Mouse (Mus musculus): Measurements from ENCODE around the gene Gas2. TPM values are rescaled to one million over a fixed set of nuclear protein-coding genes. Genes with fewer than 3 reads are reported as not detected.
A peak's percentile ranks its signal among the peaks of the same experiment; 100 is the strongest.

The Gas2 gene
- polyA plus RNA-seq, 1 experiment, result 11.5 TPM

DNA sequence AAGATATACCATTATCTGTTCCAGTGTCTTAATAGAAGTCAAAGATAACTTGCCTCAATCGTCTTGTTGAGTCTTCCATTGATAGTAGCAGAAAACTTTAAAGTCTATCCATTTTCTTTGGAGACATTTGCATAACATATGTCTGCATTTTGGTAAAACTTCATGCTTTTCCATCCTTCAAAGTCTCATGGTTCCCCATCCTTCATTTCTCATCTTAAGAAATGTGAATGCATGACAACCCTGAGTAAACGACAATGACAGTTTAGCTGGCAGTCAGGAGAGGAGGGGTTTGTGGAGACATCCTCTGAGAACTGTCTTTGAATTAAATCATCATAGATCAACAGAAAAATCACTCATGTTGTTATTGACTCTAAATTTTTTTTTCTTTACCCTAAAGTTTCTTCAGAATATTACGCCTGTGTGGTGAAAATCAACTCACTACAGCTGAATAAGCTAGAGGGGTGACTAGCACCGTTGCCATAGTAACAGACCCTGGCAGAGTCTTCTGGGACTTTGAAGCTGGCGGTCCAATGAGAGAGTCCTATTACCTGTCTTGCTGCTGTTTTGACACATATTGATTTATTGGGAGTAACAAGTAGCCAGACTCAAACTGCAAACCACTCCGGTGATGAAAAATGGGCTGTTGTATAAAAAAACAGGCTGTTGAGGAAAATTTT, 99.0 kb downstream of the Gas2 start:
- DNase-seq (ENCODE audit: extremely low spot score in 1 of 2, low spot score in 1 of 2), result no peak

DNA sequence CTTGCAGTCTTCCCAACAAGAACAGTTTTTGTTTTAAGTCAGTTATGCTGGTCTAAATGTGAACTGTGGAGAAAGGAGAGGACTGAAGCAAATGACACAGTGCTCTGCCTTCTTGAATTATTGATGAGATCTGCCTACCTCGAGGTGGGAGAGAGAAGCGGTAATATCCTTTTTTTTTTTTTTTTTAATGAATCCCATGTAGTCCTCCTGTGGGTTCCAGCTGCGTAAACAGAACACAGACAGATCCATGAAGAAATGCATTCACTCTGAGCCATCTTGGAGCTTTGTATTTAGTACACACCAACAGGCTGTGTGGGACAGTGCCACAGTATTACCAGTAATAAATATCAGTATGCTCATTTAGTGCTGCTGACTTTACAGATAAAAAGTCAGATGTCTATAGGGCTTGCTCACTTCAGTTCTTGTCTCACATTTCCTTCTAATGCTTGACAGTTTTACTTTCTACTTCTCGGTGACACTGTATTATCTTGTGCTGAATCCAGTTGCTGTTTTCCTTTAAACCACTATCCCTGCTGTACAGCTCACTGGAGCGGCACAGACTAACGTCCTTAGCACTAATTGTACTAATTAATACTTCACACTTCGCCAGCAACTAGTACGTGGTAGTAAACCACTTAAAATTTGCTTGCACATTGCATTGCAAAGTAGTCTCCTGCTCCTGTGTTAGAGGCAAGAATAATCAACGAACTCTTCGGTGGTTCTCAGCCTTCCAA, 100.6 kb downstream of the Gas2 start:
- no peak for DNase-seq (ENCODE audit: extremely low spot score in 1 of 2, low spot score in 1 of 2)

DNA sequence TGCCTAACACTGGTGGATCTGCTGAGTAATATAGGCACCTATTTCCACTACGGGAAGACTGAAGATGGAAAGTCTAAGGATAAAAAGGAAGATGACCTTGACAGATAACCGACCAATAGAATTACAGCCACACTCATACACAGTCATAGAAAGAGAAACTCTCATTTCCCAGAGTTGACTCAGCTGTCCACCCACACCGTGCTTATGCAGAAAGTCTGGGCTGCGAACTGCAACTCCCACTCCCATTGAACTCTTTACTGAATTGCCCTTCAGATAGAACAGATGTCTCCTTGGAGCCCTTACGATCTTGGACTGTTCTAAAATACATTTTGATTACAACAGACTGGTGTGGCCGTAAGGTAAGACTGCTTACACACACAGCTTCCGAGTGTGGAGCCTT, 102.9 kb downstream of the Gas2 start:
- peak; percentile 37 to 74 for DNase-seq (ENCODE audit: extremely low spot score in 1 of 2, low spot score in 1 of 2)

DNA sequence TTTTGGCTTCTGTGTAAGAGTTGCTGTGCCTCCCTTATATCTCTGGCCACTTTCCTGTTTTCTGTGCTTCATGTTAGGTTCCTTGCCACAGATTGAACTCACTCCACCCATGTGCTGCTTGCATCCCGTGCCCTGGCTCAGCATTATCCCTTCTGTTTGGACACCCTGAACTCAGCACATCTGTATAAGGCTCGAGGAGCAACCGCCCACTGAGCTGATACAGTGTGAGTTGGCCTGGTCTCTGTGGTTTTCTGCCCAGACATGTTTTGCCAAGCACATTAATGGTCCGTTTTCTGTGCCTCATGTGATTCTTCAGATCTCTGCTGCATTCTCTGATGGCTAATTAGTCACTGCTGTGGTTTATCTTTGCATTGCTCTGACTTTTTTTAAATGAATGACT, 105.8 kb downstream of the Gas2 start:
- DNase-seq (ENCODE audit: extremely low spot score in 1 of 2, low spot score in 1 of 2), result no peak

DNA sequence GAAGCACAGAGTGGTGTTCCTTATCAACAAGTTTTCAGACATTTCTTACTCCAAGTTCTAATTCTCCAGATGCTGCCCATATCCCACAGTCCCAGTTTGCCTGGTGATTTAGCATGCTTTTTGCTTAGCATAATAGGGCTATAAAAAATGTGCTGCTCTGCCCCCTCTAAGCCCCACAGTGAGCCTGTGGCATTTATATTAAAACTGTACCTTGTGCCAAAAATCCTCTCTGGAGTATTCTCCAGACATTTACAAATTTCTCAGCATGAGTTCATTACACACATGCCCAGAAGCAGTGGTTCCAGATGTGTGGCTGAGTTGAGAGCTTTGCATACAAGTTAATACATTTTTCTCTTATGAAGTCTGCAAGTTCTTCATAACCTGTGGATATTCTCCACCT, 107.6 kb downstream of the Gas2 start:
- no peak for DNase-seq (ENCODE audit: extremely low spot score in 1 of 2, low spot score in 1 of 2)

DNA sequence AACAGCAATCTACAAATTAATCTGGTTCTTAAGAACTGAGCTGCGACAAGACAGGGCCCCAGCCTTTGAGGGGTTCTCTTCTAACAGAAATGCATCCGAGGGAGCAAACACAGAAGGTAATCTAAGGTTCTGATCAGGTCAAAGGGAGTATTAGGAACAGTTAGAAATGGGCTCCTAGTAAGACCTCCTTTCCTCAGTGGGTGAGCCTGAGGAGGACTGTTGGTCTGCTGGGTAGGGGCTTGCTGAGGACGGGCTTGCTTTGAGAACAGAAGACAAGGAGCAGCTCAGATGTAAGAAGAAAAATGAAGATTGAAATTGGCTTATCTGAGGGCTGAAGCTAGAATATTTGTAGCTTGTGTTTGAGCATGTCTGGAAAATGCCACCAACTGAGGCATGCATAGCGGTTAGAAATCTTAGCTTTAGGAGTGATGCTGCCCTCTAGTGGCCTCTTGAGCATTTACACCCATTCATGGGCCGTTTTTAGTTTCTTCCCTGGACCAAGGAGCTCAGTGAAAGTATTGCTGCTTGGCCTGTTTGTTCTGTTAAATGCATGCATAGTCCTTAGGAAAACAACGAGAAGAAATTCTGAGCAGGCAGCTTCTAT, 110.5 kb downstream of the Gas2 start:
- DNase-seq (ENCODE audit: extremely low spot score in 1 of 2, low spot score in 1 of 2), result peak in 1 of 2 experiments; percentile 79

DNA sequence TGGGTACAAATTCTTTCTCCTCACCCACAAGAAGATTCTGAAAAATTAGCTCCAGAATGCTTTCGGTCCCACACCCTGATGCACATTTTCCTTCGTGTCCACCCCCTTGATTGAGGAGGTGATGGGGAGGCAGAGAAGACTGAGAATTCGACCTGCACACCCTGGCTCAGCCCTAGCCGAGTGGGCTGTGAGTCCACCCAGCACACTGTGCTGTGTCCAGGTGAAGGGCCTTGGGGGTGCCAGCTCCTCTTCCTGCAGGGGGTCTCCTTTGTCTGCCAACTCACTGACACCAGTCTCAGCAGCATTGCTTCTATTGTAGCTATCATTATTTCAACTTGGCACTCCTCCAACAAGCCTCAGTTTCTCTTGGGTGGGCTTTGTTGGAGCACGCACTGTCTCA, 111.3 kb downstream of the Gas2 start:
- no peak for DNase-seq (ENCODE audit: extremely low spot score in 1 of 2, low spot score in 1 of 2)

DNA sequence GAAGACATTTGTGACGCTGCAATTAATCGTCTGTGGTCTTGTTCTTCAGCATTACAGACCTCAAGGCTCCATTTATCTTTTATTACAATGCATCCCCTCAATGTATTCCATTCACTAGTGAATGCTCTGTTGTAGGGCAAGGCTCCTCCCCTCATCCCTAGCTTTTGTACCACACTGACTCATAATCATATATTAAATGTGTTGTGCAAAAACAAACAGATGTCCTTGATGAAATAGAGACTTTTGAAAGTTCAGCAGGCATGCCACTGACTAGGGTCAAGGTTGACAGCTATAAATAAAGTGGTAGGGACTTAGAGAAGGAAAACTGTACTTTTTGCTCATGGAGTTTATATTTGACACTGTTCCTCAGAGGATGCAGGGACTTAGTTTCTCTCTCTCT, 111.7 kb downstream of the Gas2 start:
- DNase-seq (ENCODE audit: extremely low spot score in 1 of 2, low spot score in 1 of 2), result no peak

DNA sequence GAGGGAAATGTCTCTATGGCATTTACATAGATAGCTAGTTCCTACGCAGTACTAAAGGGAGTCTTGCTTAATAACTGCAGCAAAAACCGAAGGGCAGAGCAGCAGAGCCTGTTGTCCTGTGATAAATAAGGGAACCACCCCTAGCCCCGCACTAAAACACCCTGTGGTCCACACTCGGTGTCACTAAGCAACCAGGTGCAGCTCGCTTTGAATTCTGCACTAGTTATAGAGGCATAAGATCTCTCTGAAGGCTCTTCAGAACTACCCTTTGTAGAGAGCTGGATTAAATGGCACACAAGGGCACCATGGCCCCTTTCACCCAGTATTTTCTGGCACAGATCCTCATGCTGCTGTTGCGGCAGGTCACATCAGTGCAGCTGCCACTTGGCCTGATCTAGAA, 113.4 kb downstream of the Gas2 start:
- DNase-seq (ENCODE audit: extremely low spot score in 1 of 2, low spot score in 1 of 2), result no peak

DNA sequence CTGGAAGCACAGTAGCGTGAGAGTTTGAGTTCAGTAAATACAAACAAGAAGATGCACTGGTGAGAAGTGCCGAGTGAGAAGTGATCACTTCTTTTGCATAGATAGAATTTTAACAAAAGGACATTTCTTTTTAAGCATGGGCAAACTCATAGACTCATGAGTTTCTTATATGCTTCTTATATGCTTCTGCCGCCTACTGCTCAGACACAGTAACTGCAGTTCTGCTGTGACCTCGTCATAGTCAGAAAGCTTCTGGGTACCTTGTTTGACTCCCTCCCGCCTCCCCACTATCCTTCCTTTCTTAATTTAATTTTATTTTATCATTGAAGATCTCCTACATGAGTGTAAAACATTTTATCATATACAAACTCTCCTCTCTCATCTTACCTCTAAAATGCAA, 117.5 kb downstream of the Gas2 start:
- DNase-seq (ENCODE audit: extremely low spot score in 1 of 2, low spot score in 1 of 2), result peak in 1 of 2 experiments; percentile 31

DNA sequence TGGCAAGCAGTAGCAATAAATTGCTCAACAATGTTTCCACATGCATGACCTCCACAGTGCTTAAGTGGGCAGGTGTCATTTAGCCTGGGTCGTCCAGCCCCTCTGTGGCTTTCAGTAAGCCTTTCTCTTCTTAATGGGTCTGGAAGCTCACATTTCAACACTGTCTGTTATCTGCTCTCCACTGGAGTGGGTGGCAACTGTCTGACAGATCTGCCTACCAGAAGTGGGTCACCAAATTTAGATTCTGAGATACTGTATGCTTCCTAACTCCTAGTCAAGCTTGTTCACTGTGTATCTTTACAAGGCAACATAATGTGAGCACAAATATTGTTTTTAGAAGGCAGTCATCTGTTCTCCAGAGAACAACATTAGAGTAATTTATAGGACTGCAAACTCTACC, 120.5 kb downstream of the Gas2 start:
- peak; percentile 42 to 61 for DNase-seq (ENCODE audit: extremely low spot score in 1 of 2, low spot score in 1 of 2)

DNA sequence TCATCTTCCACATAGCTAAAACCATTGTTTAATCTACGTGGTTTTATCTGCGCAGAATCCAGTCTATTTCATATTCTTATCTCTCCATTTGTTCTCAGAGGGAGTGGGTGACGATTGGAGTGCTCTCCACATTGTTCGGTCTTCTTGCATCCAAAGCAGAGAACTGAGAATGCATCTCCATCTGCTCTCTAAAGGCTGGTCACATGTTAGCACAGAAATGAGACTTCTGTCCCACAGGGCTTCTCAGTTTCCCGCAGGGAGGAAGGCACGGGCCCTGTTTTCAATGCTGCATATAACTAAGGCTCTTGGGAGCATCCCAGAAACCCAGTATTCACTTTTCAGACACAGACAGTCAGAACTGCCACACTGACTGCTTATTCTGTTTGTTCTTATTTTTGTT, 123.9 kb downstream of the Gas2 start:
- no peak for DNase-seq (ENCODE audit: extremely low spot score in 1 of 2, low spot score in 1 of 2)

DNA sequence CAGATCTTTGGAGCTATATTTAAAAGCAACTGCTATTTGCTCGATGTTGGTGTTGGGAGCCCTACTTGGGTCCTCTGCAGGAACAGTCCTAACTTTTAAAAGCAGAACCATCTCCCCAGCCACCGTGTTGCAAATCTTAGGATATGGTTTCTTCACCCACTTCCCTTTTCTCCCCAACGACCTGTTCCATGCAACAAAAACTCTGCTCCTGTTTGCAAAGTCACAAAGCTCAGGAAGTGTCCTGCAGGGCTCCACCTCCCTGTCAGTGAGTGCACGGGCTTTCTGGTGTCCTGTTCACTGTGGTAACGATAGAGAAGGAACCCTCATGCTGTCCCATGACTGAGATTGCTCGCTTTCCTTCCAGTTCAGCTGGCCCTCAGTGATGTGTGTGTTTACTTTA, 125.1 kb downstream of the Gas2 start:
- no peak for DNase-seq (ENCODE audit: extremely low spot score in 1 of 2, low spot score in 1 of 2)

DNA sequence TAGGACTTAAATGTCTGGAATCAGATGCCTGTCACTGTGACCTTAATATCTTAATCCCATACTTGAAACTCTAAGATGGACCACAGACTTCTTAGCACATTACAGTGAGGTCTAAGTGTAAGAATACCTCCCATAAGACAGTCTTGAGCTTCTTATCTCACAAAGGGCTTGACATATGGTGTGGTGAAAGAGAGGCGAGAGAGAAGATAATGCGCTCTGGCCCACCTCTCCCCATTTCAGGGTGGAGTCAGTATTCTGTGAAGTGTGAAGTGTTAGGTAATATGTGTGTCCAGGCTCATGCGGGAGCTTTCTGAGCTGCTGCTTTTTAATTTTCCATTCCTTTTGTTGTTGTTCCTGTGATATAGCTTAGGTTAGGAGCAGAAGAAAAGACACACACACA, 129.2 kb downstream of the Gas2 start:
- DNase-seq (ENCODE audit: extremely low spot score in 1 of 2, low spot score in 1 of 2), result no peak

DNA sequence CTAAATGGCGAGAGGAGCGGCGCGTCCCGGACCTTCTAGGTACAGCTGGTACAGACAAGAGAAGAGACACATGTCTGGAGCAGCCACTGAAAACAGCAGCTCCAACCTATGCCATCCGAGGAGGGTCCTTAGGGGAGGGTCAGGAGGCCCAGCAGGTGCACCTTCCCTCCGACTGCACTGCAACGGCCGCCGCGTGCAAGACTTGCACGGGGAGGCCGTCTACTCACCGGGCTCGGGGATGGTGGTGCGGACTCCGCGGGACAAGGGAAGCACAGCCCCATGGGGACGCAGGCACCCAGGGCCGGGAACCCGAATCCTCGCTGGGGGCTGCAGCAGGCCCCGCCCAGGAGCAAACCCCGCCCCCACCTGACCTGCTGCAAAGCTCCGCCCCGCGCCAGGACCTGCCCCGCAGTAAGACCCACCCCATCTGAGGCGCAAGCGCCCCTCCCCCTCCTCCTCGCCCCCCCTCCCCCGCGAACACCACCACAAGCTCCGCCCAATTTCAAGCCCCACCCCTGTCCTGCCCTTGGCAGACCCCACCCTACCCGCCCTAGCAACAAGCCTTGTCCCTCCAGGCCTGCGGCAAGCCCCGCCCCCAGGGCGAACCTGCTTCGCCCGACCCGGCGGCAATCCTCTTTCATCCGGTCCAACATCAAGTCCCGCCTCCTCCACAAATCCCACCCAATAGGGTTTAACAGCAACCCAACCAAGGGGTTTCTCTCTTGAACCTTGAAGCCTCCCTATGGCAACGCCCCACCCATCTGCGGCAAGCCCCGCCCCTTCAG, 143.9 kb downstream of the Gas2 start, which contains the start of gene Svip:
Svip (minus strand) TSS at position 508 of the 785 bp plus-strand sequence.
- peak; percentile 95 to 97 for DNase-seq (ENCODE audit: extremely low spot score in 1 of 2, low spot score in 1 of 2)

DNA sequence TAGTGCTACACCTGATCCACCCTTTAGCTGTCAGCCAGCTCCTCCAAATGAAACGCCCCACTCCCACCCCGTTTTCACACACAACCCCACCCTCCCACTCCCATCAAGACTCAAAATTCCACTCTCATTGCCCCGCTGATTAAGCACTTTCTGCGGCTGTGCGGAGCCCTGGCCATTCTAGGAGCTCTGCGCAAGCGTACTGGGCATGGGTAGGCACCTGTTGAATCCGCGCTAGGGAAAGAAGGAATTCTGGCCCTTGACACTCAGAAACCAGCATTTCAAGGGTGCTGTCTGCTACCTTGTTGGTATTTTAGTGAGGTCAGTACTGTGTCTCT, 144.4 kb downstream of the Gas2 start:
- DNase-seq (ENCODE audit: extremely low spot score in 1 of 2, low spot score in 1 of 2), result no peak

DNA sequence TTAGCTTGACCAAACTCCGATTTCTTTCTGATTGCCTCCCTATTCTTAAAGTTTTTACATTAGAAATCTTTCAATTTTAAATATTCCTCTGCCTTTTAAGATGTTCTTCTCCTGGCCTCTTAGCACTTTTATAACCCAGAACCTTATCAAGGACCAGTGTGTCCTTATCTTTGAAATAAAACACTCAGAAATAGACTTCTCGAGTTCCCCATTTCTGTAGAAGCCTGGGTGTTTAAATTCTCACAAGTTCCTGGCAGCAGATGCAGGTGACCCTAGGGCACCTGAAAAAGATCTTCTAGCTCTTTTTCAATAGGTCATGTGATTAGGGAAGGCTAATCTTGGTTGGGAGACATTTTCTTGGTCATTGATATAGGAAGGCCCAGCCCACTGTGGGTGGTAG, 145.3 kb downstream of the Gas2 start:
- no peak for DNase-seq (ENCODE audit: extremely low spot score in 1 of 2, low spot score in 1 of 2)

DNA sequence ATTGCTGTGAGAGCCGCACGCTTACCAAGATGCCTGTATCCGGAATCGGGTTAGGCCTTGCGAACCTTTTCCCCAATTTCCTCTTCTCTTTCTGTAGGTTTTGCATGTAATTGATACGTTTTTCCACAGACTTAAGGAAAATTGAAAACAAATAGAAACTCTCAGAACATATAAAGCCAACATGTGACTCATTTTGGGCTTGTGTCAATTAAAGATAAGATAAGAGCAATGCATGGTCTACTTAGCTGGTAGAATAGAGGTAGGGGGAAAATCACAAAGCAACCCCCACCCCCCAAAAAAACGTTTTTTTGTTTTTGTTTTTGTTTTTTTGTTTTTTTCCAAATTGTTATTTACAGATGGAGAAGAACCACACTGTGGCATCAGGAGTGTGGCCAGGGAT, 151.6 kb downstream of the Gas2 start:
- no peak for DNase-seq (ENCODE audit: extremely low spot score in 1 of 2, low spot score in 1 of 2)

DNA sequence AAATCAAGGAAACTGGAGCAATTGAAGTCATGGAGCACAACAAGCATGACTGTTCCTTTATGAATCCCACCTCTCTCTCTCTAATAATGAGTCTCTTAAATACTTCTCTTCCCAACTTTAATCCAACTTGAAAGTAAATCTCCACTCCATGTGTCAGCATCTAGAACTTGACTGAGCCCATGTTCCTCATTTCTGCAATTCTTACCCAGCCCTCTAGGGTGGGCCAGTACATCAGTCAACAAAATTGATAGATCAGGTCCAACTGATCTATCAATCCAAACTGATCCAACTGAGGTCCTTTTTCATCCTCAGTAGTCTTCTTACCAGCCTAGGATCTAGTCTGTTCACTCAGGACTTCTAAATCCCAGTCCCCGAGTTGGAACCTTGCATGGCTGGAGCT, 153.4 kb downstream of the Gas2 start:
- DNase-seq (ENCODE audit: extremely low spot score in 1 of 2, low spot score in 1 of 2), result no peak

DNA sequence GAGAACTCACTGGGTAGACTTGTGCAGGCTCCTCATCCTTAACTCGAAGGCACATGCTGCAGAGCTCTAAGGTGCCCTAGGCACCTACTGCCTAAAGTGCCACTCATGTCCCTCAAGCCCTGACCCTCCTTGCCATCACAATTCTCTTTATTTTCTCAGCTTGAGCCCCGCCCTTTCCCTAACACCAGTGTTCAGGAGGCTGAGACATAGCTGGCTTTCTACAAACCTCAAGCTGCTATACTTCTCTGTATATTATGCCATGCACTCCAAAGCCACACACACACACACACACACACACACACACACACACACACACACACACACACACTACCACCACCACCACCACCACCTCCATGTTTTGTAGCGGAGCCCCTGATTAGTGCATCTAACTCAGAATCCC, 153.8 kb downstream of the Gas2 start, which contains the start of gene 1700015G11Rik:
1700015G11Rik (minus strand) TSS at position 101 of the 400 bp plus-strand sequence.
- DNase-seq (ENCODE audit: extremely low spot score in 1 of 2, low spot score in 1 of 2), result no peak

DNA sequence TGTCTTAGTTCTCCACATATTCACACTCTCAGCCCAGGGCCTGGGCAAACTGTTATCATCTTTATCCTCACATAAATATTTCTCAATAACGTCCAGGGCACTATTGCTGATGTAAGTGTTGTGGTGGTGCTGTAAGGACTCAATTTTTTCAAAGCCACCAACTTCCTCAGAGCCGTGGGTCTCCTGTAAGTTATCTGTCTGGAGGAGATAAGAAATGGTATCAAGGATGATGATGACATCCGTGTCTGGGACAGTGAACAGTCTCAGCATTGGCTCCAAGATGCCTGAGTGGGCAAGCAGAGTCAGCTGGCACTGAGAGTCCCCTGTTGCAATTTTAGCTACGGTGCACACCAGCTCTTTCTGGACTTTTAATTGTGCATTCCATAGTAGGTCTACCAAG, 160.2 kb downstream of the Gas2 start:
- no peak for DNase-seq (ENCODE audit: extremely low spot score in 1 of 2, low spot score in 1 of 2)

Measured in frontal cortex, adult 2 months (tissue).